ENCODE assay signal across 17 mouse cellular contexts in the genomic region with DNA sequence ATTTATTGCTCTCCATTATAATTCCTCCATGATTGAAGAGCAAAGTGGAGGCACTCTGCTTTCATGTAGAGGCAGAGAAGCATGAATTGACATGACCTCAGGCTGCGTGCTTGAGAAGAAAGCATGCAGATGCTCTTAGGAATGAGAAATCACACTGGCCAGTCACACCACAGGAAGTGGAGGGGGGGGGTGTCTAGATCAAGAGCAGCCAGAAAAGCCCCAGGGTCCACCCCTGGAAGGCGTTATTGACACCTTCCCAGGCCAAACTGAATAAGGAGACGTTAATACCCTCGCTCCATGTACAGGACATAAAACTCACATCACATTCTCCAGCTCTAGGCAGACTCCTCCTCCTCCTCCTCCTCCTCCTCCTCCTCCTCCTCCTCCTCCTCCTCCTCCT. TPM values are rescaled to one million over a fixed set of nuclear protein-coding genes. Genes with fewer than 3 reads are reported as not detected.
DNase-seq lines count a peak whose midpoint lies in the region; ATAC-seq and TF ChIP-seq lines count a peak whose summit lies in the region.
"Had no signal": no experiment of that assay in that cellular context is flagged by ENCODE, and none has a peak within 500 bp of the region (broad histone marks: within the 10 kb centered on the region; RNA-seq: fewer than 3 reads in every experiment).

No protein-coding gene starts in this region.

- no peaks in the 10 kb centered on the region for H3K4me1 ChIP-seq in lung, postnatal 0 days (ENCODE audit: insufficient read depth, low read depth, low read length)
- peaks cover 9% of the 10 kb centered on the region for H3K4me1 ChIP-seq in embryonic facial prominence, embryonic 10.5 days
- H3K4me1 ChIP-seq in limb, embryonic 14.5 days (ENCODE audit: control insufficient read depth, insufficient read depth, low read length), result peaks cover 7% of the 10 kb centered on the region; the same call in 1 of the 2 replicates
- H3K4me1 ChIP-seq: forebrain, embryonic 15.5 days; intestine, embryonic 15.5 days had no signal

- WGBS in lung, postnatal 0 days, result 21% methylated on average over 4 of the region's 4 CpGs
- 17% methylated on average over 4 of the region's 4 CpGs for WGBS in embryonic facial prominence, embryonic 10.5 days
- WGBS in limb, embryonic 14.5 days, result 6% methylated on average over 4 of the region's 4 CpGs

- TF ChIP-seq POLR2A in limb, embryonic 14.5 days (IDR thresholded peaks at IDR 0.05; ENCODE audit: borderline replicate concordance, extremely low read depth, insufficient read depth, insufficient read length), result no peak

- peak; percentile 11; the same call in 1 of the 2 replicates for ATAC-seq in lung, postnatal 0 days
- peak; percentile 30; the same call in 1 of the 2 replicates for ATAC-seq in limb, embryonic 14.5 days (ENCODE audit: low FRiP score, low read depth)
- no peak for ATAC-seq in CD4-positive, CD25-positive, alpha-beta regulatory T cell, adult 4 months
- ATAC-seq: forebrain, embryonic 15.5 days; intestine, embryonic 15.5 days had no signal

- no peak for TF ChIP-seq EP300 in lung, postnatal 0 days (IDR thresholded peaks at IDR 0.05)

- TF ChIP-seq CTCF in lung, postnatal 0 days (IDR thresholded peaks at IDR 0.05), result no peak

- H3K4me2 ChIP-seq in lung, postnatal 0 days (replicated peaks; ENCODE audit: low read depth, low read length), result no peak overlapping the region
- H3K4me2 ChIP-seq in limb, embryonic 14.5 days (replicated peaks; ENCODE audit: low read depth, low read length, severe bottlenecking), result no peak overlapping the region
- H3K4me2 ChIP-seq: forebrain, embryonic 15.5 days; heart, embryonic 11.5 days; intestine, embryonic 15.5 days; limb, embryonic 15.5 days had no signal

- H3K9ac ChIP-seq in lung, postnatal 0 days (replicated peaks; ENCODE audit: low read depth), result no peak overlapping the region
- H3K9ac ChIP-seq in limb, embryonic 14.5 days (ENCODE audit: low read depth, low read length, severe bottlenecking), result no peak overlapping the region
- H3K9ac ChIP-seq: forebrain, embryonic 15.5 days; intestine, embryonic 15.5 days; limb, embryonic 15.5 days had no signal

- no peaks in the 10 kb centered on the region for H3K27me3 ChIP-seq in lung, postnatal 0 days (replicated peaks; ENCODE audit: insufficient read depth, low read length)
- no peaks in the 10 kb centered on the region for H3K27me3 ChIP-seq in embryonic facial prominence, embryonic 10.5 days (replicated peaks; ENCODE audit: low read depth, poor library complexity, severe bottlenecking)
- H3K27me3 ChIP-seq in limb, embryonic 14.5 days (ENCODE audit: control insufficient read depth, insufficient read depth, low read length), result no peaks in the 10 kb centered on the region
- H3K27me3 ChIP-seq: forebrain, embryonic 15.5 days; intestine, embryonic 15.5 days; limb, embryonic 15.5 days had no signal

- DNase-seq in heart, adult 11 months, result peak; percentile 86
- no peak for DNase-seq in heart, adult 8-10 months (ENCODE audit: low spot score)
- DNase-seq in lung, postnatal 0 days (ENCODE audit: low spot score), result no peak
- no peak for DNase-seq in lung, adult 18-20 months
- DNase-seq in embryonic facial prominence, embryonic 10.5 days (ENCODE audit: low spot score), result peak; percentile 34
- peak; percentile 24 for DNase-seq in limb, embryonic 14.5 days (ENCODE audit: low spot score)
- no peak for DNase-seq in thymus, adult 18-20 months
- DNase-seq: adrenal gland, adult 8-10 months; cerebellum, adult 9-11 months; gastrocnemius, postnatal 10 days; heart, postnatal 36 days; lung, adult 2 months had no signal

- H3K9me3 ChIP-seq in lung, postnatal 0 days (ENCODE audit: low read length), result no peaks in the 10 kb centered on the region
- H3K9me3 ChIP-seq in embryonic facial prominence, embryonic 10.5 days, result no peaks in the 10 kb centered on the region
- H3K9me3 ChIP-seq in limb, embryonic 14.5 days (ENCODE audit: control insufficient read depth, low read length), result no peaks in the 10 kb centered on the region
- H3K9me3 ChIP-seq: forebrain, embryonic 15.5 days; intestine, embryonic 15.5 days; limb, embryonic 15.5 days had no signal

- H3K27ac ChIP-seq in lung, postnatal 0 days (ENCODE audit: low read length), result no peak overlapping the region
- peak overlapping the region; percentile 24; the same call in 1 of the 2 replicates for H3K27ac ChIP-seq in embryonic facial prominence, embryonic 10.5 days (replicated peaks)
- H3K27ac ChIP-seq in limb, embryonic 14.5 days (replicated peaks; ENCODE audit: low read depth, low read length), result no peak overlapping the region
- H3K27ac ChIP-seq: forebrain, embryonic 15.5 days; intestine, embryonic 15.5 days; limb, embryonic 15.5 days had no signal

- H3K4me3 ChIP-seq in lung, postnatal 0 days (ENCODE audit: low read depth, low read length), result no peak overlapping the region
- no peak overlapping the region for H3K4me3 ChIP-seq in embryonic facial prominence, embryonic 10.5 days
- no peak overlapping the region for H3K4me3 ChIP-seq in limb, embryonic 14.5 days (replicated peaks; ENCODE audit: low read length)
- H3K4me3 ChIP-seq: forebrain, embryonic 15.5 days; intestine, embryonic 15.5 days; limb, embryonic 15.5 days had no signal

- no peaks in the 10 kb centered on the region for H3K36me3 ChIP-seq in lung, postnatal 0 days (ENCODE audit: insufficient read depth, low read length)
- no peaks in the 10 kb centered on the region for H3K36me3 ChIP-seq in embryonic facial prominence, embryonic 10.5 days (replicated peaks)
- no peaks in the 10 kb centered on the region for H3K36me3 ChIP-seq in limb, embryonic 14.5 days (ENCODE audit: control insufficient read depth, insufficient read depth, low read length)
- H3K36me3 ChIP-seq: forebrain, embryonic 15.5 days; intestine, embryonic 15.5 days; limb, embryonic 15.5 days had no signal

RNA-seq across cellular contexts. Expression of gene Xdh, which starts 34.5 kb away (rescaled TPM):
- total RNA-seq in heart, adult 8-10 months (2022), result 100 to 1,000 TPM; 121 to 178 (median 130) TPM
- 27.8 and 34.0 TPM in 2 replicates for polyA plus RNA-seq in lung, postnatal 0 days (2015; fragmentation: Nextera tagmentation; extraction: Ambion mirVana)
- polyA plus RNA-seq in embryonic facial prominence, embryonic 10.5 days (2016; fragmentation: Nextera tagmentation; extraction: Ambion mirVana), result 0.06 and 0.26 TPM in 2 replicates
- 0.72 and 1.5 TPM in 2 replicates for polyA plus RNA-seq in limb, embryonic 14.5 days (2012; rRNA removed)
- polyA plus RNA-seq in limb, embryonic 14.5 days (2014; fragmentation: Nextera tagmentation; extraction: Ambion mirVana), result 1.1 and 1.5 TPM in 2 replicates
- 10 to 100 TPM; 27.8 to 48.7 TPM for polyA plus RNA-seq in CD4-positive, CD25-positive, alpha-beta regulatory T cell, adult 4 months (2017; shearing (Covaris generic))

Comparison
In these comparisons a context has a peak if more than half of its experiments do, and no peak if none do; other contexts are left out.
1. DNase-seq: peak in heart, adult 11 months (single experiment), embryonic facial prominence, embryonic 10.5 days (single experiment) and limb, embryonic 14.5 days (single experiment); none in heart, adult 8-10 months (single experiment), lung, postnatal 0 days (single experiment), lung, adult 18-20 months (0 of 2) and thymus, adult 18-20 months (0 of 2).
2. RNA of gene Xdh, which starts 34.5 kb away (polyA plus RNA-seq): 27.8 to 48.7 TPM in CD4-positive, CD25-positive, alpha-beta regulatory T cell, adult 4 months and 27.8 to 34.0 TPM in lung, postnatal 0 days; 0.72 to 1.5 TPM in limb, embryonic 14.5 days and 0.06 to 0.26 TPM in embryonic facial prominence, embryonic 10.5 days; every median in the first group is over 10 times any median in the second.